Mouse (Mus musculus) fibroblast of lung, adult 2 months (primary cell): ENCODE data around the gene 1700067P10Rik.

Experiments used
- DNase-seq: peaks from one replicate; pipeline ENCODE4 v3.0.0-alpha.2; 2011; ENCODE audit warnings: low read depth

1700067P10Rik gene

GRCm38 (mm10) chr17:48096321-48096720 lies 7.2 kb downstream of the 1700067P10Rik start:
- no peak for DNase-seq

GRCm38 (mm10) chr17:48097011-48097742 lies 8.1 kb downstream of the 1700067P10Rik start:
- DNase-seq, result no peak

GRCm38 (mm10) chr17:48097743-48098527 lies 8.8 kb downstream of the 1700067P10Rik start:
- DNase-seq, result no peak

DNA sequence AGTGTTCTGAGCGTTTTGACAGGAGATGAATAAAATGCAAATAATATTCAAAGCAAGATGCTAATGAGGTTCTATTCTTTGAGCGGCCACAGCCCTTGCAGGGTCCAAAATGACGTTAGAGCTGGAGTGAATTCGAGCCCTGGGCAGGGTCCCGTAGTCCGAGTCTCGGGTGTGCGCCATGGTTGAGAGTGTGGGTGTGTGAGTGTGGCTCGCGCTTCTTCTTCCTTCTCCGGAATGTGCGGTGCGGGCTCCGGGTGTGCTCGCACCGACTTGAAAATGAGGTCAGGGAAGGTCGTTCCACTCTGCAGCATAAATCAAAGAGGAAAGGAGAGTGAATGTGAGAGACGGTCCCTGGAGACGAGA lies 9.4 kb downstream of the 1700067P10Rik start:
- DNase-seq, result no peak

GRCm38 (mm10) chr17:48099312-48099711 lies 10.2 kb downstream of the 1700067P10Rik start:
- DNase-seq, result no peak

GRCm38 (mm10) chr17:48100441-48101417 lies 11.6 kb downstream of the 1700067P10Rik start:
- DNase-seq, result peak; percentile 60

DNA sequence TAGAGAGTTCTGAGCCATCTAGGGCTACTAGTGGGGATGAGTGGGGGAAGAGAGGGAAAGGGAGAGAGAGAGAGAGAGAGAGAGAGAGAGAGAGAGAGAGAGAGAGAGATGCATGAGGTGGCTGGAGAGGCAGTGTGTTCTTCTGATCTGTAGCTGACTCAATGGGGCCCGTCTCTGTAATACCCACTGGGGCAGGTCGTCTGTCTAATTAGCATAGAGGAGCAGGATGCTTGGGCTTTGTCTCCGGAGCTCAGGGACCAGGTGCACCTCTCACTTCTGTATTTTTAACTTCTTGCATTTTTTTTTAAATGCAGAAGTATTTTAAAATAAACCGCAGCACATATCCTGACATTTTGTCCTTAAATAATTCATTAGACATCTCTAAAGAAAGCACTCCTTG lies 18.2 kb downstream of the 1700067P10Rik start:
- DNase-seq, result no peak

GRCm38 (mm10) chr17:48107862-48108261 lies 18.7 kb downstream of the 1700067P10Rik start:
- DNase-seq, result no peak

DNA sequence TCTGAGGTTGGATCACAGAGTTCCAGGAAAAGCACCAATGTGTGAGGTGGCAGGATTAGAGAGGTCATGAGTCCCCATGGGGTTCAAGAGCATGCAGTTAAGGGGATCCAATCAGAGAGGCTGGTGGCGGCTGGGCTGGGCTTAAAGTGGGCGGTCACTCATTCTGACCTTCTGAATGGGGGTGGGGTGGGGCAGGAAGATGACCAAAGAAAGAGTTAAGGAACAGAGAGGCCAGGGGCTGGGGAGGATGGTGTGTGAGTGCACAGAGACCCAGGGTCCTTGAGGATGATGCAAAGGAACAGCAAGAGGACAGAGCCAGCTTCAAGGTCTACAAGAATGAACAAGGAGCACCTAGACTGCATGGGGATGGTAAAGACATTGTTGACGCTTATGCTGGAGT lies 19.4 kb downstream of the 1700067P10Rik start:
- DNase-seq, result no peak

- no peak for DNase-seq
Measured at GRCm38 (mm10) chr17:48110547-48111287, 21.6 kb downstream of the 1700067P10Rik start.

DNA sequence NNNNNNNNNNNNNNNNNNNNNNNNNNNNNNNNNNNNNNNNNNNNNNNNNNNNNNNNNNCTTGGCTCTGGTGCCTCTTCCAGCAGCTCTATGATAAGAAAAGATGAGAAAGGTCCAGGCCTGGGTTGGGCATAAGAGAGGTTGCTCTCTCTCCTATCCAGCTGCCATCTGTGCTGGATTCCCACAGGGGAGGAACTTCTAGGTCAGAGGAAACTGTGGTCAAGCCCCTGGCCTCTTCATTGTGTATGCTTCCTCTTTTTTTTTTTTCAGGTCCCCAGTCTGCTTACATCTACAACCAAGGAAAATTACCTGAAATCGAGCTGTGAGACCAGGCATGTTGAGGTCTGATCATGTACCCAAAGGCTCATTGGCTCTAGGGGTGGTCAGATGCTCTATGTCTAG lies 29.5 kb downstream of the 1700067P10Rik start:
- DNase-seq, result no peak

DNA sequence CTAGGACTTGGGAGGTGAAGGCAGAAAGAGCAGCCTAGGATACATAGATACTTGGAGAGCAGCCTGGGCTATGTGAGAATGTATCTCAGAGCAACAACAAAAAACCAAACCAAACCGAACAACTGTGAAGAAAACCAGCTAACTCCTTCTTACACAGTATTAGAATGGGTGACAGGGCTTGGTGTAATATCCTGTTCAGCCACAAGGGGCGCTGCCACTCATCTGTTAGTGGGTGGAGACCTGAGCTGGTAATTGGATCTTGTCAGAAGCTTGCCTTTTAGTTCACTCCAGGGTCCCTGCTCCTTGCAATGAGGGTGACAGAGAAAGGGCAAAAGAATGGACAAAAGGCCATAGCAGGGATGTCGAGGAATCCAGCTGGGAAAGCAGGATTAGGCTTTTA lies 30.5 kb downstream of the 1700067P10Rik start:
- DNase-seq, result peak; percentile 36

- DNase-seq, result no peak
Measured at GRCm38 (mm10) chr17:48120456-48120855, 31.3 kb downstream of the 1700067P10Rik start.

GRCm38 (mm10) chr17:48132810-48133209 lies 43.7 kb downstream of the 1700067P10Rik start:
- DNase-seq, result no peak
